Mouse (Mus musculus) lung, embryonic 15.5 days (tissue): ENCODE results near the gene Rit1. TPM values are rescaled to one million over a fixed set of nuclear protein-coding genes. Genes with fewer than 3 reads are reported as not detected.
"Not testable (repeated sequence)": the region's sequence is repeated elsewhere in the genome, so short reads cannot be mapped to it uniquely, and the experiment has no call there.

Experiments used
- ATAC-seq: fragments of 200-750 bp; cut with Nextera tagmentation; 2 replicates; pipeline ENCODE4 v1.8.0; 2017; ENCODE audit warnings: moderate number of reproducible peaks, borderline replicate concordance; ENCODE audit not compliant: low FRiP score, low TSS enrichment; ENCODE audit errors: extremely low read depth
- H3K27ac ChIP-seq: fragments of 300-500 bp; sonication (generic); 2 replicates; pipeline ENCODE4 v1.5.1; 2015; ENCODE audit warnings: moderate library complexity, mild to moderate bottlenecking, inconsistent platforms
- H3K27me3 ChIP-seq: fragments of 300-500 bp; sonication (generic); 2 replicates; pipeline ENCODE4 v1.6.1; 2015; ENCODE audit warnings: inconsistent platforms
- H3K36me3 ChIP-seq: fragments of 300-500 bp; sonication (generic); 2 replicates; pipeline ENCODE4 v1.6.1; 2015; ENCODE audit warnings: inconsistent platforms
- H3K4me1 ChIP-seq: fragments of 300-500 bp; sonication (generic); 2 replicates; pipeline ENCODE4 v1.6.1; 2015; ENCODE audit warnings: inconsistent platforms
- H3K4me2 ChIP-seq: fragments of 300-500 bp; sonication (generic); 2 replicates; pipeline ENCODE4 v1.6.1; 2015; ENCODE audit warnings: inconsistent platforms, mild to moderate bottlenecking, moderate library complexity
- H3K4me3 ChIP-seq: fragments of 300-500 bp; sonication (generic); 2 replicates; pipeline ENCODE4 v1.5.1; 2015; ENCODE audit warnings: mild to moderate bottlenecking, inconsistent platforms
- H3K9ac ChIP-seq: fragments of 300-500 bp; sonication (generic); 2 replicates; pipeline ENCODE4 v1.6.1; 2015; ENCODE audit warnings: inconsistent platforms
- H3K9me3 ChIP-seq: fragments of 300-500 bp; sonication (generic); 2 replicates; pipeline ENCODE4 v1.6.1; 2016; ENCODE audit warnings: inconsistent platforms
- WGBS: fragments of 180-500 bp; shearing (Covaris S2); methylation state at CpG from one replicate; pipeline ENCODE4 v1.1.7; 2015; 5-methylcytosine and 5-hydroxymethylcytosine counted together
- polyA plus RNA-seq: library from polyadenylated mRNA; unstranded; fragments of >200 nt; fragmentation: Nextera tagmentation; extraction: Ambion mirVana; gene quantifications from 2 replicates; pipeline ENCODE4 v1.2.1, GENCODE M21; 2015

Rit1 gene
- polyA plus RNA-seq, 1 experiment from 2014 or later, result 58.3 TPM

DNA sequence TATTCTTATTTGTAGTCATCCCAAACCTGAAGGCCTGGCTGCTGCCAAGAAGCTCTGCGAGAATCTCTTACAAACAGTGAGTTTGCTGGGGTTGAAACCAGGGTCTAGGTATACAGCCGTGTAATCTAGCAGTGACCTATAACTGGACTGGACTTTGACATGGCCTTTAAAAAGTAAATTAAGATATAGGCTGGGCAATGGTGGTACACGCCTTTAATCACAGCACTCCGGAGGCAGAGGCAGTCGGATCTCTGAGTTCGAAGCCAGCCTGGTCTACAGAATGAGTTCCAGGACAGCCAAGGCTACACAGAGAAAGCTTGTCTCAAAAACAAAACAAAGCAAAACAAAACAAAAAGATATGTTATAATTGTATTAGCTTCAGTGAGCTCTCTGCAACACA is 17.8 kb upstream of the Rit1 start:
- WGBS, result 92% methylated on average over 6 of the region's 6 CpGs

DNA sequence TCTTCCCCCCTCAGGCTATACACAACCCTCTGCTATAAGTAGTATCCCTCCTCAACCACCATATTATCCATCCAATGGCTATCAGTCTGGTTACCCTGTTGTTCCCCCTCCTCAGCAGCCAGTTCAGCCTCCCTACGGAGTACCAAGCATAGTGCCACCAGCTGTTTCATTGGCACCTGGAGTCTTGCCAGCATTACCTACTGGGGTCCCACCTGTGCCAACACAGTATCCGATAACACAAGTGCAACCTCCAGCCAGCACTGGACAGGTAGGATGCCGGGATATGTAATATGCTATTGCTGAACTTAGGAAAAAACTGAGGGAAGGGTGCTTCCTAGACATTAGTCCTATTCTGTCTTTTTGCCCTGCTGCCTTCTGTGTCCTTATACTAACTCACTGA is 16.4 kb upstream of the Rit1 start:
- Histone ChIP-seq H3K9me3 (no peaks in the 10 kb centered on the region), H3K4me2 (no peak overlapping the region), H3K36me3 (peaks cover 93% of the 10 kb centered on the region), H3K27ac (no peak overlapping the region), H3K4me3 (no peak overlapping the region), H3K9ac (no peak overlapping the region), H3K4me1 (no peaks in the 10 kb centered on the region), H3K27me3 (no peaks in the 10 kb centered on the region)
- 80% methylated on average over 3 of the region's 3 CpGs for WGBS
- no peak for ATAC-seq

More for the DNA sequence above, 17.8 kb upstream of the Rit1 start:
- ATAC-seq, result no peak
- Histone ChIP-seq H3K36me3 (peaks cover 93% of the 10 kb centered on the region), H3K9me3 (no peaks in the 10 kb centered on the region), H3K4me3 (no peak overlapping the region), H3K27me3 (no peaks in the 10 kb centered on the region), H3K27ac (no peak overlapping the region), H3K4me2 (no peak overlapping the region), H3K4me1 (no peaks in the 10 kb centered on the region), H3K9ac (no peak overlapping the region)

DNA sequence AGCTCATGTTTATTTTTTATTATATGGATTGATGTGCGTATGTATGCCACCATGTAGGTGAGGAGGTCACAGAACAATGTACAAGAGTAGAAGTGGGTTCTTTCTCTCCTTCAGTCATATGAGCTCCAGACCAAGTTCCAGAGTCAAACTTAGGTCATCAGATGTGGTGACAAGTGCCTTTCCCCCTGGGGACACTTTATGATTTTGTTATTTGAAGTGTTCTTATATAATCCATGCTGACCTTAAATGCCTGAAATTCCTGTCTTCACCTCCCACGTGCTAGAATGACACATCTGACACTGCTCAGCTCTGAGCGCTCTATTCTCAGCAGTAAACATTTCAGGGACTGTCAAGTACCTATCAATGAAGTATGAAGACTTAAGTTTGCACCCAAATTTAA is 15.4 kb upstream of the Rit1 start:
- 51% methylated on average over 3 of the region's 3 CpGs for WGBS
- Histone ChIP-seq H3K9ac (no peak overlapping the region), H3K4me3 (no peak overlapping the region), H3K4me2 (no peak overlapping the region), H3K36me3 (peaks cover 88% of the 10 kb centered on the region), H3K9me3 (no peaks in the 10 kb centered on the region), H3K4me1 (no peaks in the 10 kb centered on the region), H3K27ac (no peak overlapping the region), H3K27me3 (no peaks in the 10 kb centered on the region)
- ATAC-seq, result no peak

DNA sequence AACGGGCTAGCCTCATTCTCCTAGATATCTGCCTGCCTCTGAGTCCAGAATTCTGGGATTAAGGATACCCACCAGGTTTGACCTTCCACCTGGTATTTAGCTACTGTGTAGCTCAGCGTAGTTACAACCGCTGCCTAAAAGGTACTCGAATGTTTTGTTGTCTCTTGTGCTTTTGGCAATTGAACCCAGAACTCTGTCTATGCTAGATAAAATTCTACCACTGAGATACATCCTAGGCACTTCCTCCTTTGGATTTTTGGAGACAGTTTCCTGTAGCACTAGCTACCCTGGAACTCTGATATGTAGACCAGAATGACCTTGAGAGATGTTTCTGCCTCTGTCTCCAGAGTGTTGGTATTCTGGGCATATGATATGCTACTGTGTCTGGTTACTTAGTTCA is 2.9 kb upstream of the Rit1 start:
- Histone ChIP-seq H3K36me3 (peaks cover 54% of the 10 kb centered on the region), H3K9me3 (no peaks in the 10 kb centered on the region), H3K4me1 (peaks cover 13% of the 10 kb centered on the region), H3K9ac (no peak overlapping the region), H3K27ac (no peak overlapping the region), H3K27me3 (no peaks in the 10 kb centered on the region), H3K4me3 (no peak overlapping the region), H3K4me2 (no peak overlapping the region)
- WGBS, result 92% methylated on average over 4 of the region's 4 CpGs
- ATAC-seq, result no peak

DNA sequence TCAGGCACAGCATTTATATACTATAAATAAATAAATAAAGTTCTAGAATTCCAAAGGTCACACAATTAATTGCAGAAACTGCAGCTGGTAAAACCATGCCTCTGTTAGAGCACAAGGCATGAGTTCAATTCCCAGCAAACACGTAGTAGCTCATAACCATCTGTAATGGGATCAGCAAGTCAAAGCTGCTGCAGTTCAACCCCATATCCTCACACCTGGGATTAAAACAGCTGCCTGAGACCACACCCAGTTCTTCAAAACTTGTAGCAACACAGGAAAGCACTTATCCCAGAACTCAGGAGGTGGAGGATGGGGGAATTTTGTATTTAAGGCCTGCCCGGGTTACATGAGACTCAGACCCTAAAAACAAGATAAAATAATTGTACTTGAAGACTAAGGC is 1.9 kb upstream of the Rit1 start:
- no peak overlapping the region for H3K9ac ChIP-seq
- no peaks in the 10 kb centered on the region for H3K27me3 ChIP-seq
- ATAC-seq, result no peak
- H3K4me2 ChIP-seq, result no peak overlapping the region
- H3K9me3 ChIP-seq, result no peaks in the 10 kb centered on the region
- no peak overlapping the region for H3K27ac ChIP-seq
- H3K4me1 ChIP-seq, result peaks cover 19% of the 10 kb centered on the region
- peaks cover 48% of the 10 kb centered on the region for H3K36me3 ChIP-seq
- 62% methylated on average over 2 of the region's 2 CpGs for whole genome bisulfite sequencing
- no peak overlapping the region for H3K4me3 ChIP-seq

DNA sequence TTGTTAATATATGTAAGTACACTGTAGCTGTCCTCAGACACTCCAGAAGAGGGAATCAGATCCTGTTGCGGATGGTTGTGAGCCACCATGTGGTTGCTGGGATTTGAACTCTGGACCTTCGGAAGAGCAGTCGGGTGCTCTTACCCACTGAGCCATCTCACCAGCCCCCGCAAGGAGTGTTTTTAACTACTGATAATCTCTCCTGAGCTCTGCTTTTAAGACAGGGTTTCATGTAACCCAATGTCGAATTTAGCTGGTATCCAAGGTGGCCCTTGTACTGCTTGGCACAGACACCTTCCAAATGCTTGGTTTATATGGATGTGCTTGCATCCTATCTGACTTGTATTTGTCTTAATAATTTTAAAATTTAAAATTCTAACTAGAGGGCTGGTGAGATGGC is 922 bp upstream of the Rit1 start:
- WGBS, result 89% methylated on average over 5 of the region's 5 CpGs
- H3K36me3 ChIP-seq, result peaks cover 47% of the 10 kb centered on the region
- H3K27me3 ChIP-seq, result not testable (repeated sequence)

DNA sequence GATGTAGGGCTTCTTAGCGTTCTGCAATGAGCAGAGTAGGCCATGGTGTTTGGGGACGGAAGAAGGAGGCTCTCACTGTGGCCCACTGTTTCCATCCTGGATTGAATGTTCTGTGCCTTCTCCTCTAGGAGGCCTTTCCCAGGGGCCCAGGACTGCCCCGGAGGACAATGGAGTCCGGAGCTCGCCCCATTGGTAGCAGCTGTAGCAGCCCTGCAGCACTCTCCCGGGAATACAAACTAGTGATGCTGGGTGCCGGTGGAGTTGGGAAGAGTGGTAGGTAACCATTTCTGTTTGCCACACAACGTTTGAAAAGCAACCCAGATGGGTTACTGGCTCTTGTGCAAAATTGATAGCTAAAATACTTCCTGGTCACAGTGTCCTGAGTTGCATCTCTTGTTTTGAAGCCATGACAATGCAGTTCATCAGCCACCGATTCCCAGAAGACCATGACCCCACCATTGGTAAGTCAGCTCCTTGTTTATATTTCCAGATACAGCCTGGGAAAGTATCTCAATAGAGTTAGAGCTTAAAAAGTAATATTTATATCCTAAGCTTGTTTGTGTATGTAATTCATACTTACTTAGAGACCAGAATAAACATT is 660 bp downstream of the Rit1 start:
- Histone ChIP-seq H3K4me3 (peak overlapping the region; percentile 67), H3K9me3 (no peaks in the 10 kb centered on the region), H3K4me2 (peak overlapping the region; percentile 60), H3K9ac (peak overlapping the region; percentile 72), H3K4me1 (peaks cover 19% of the 10 kb centered on the region), H3K27ac (peak overlapping the region; percentile 78), H3K27me3 (no peaks in the 10 kb centered on the region), H3K36me3 (peaks cover 39% of the 10 kb centered on the region)
- ATAC-seq, result peak; percentile 67
- WGBS, result 3% methylated on average over 9 of the region's 9 CpGs

More for the DNA sequence above, 922 bp upstream of the Rit1 start:
- peaks cover 19% of the 10 kb centered on the region for H3K4me1 ChIP-seq
- not testable (repeated sequence) for H3K27ac ChIP-seq, H3K4me2 ChIP-seq, H3K9me3 ChIP-seq, H3K9ac ChIP-seq, ATAC-seq, H3K4me3 ChIP-seq

DNA sequence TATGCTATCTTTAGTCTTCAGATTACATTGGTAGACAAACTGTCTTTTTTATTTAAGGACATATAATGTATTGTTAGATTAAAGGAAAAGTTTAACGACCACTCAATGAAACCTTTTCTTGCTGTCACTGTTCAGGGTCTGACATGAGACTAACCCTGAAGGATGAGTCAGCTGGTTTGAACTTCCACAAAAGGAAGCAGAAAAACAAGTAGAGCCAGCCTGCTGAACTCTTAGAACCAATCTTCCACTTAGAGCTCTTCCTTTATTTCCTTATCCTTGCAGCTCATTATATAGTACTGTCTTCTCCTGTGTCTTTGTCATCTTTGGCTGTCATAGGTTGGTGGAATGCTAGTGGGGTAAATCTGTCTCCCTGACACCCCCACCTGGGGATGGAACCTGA is 1.2 kb downstream of the Rit1 start:
- peak overlapping the region; percentile 67 for H3K4me3 ChIP-seq
- H3K9ac ChIP-seq, result peak overlapping the region; percentile 3; the same call in 1 of the 2 replicates
- WGBS, result 9% methylated on average over 1 of the region's 1 CpGs
- no peak overlapping the region for H3K27ac ChIP-seq
- H3K36me3 ChIP-seq, result peaks cover 35% of the 10 kb centered on the region
- H3K9me3 ChIP-seq, result no peaks in the 10 kb centered on the region
- no peak for ATAC-seq
- peaks cover 19% of the 10 kb centered on the region for H3K4me1 ChIP-seq
- peak overlapping the region; percentile 60 for H3K4me2 ChIP-seq
- H3K27me3 ChIP-seq, result no peaks in the 10 kb centered on the region

DNA sequence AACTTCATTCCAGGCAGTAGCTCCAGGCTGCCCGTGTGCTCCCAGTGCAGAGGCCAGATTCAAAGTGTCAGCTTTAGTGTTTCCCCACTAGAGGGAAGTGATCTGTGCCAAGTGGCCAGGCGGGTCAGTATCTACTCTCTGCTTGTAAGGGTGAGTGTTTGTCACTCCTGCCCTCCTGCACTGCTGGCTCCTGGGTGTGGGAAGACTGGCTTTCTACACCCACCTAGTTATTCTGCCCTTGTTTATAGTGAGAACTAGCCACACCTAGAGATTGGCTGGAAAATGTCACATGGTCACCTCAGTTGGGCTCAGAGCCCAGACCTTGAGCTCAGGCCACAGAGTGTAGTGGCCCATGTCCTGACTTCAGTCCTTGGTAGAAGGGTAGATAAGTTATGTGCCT is 2.5 kb downstream of the Rit1 start:
- Histone ChIP-seq H3K27ac (peak overlapping the region; percentile 39; the same call in 1 of the 2 replicates), H3K36me3 (peaks cover 29% of the 10 kb centered on the region), H3K4me1 (peaks cover 19% of the 10 kb centered on the region), H3K4me2 (no peak overlapping the region), H3K27me3 (no peaks in the 10 kb centered on the region), H3K9ac (no peak overlapping the region), H3K9me3 (no peaks in the 10 kb centered on the region), H3K4me3 (no peak overlapping the region)
- WGBS, result 65% methylated on average over 2 of the region's 2 CpGs
- peak; percentile 29; the same call in 1 of the 2 replicates for ATAC-seq

DNA sequence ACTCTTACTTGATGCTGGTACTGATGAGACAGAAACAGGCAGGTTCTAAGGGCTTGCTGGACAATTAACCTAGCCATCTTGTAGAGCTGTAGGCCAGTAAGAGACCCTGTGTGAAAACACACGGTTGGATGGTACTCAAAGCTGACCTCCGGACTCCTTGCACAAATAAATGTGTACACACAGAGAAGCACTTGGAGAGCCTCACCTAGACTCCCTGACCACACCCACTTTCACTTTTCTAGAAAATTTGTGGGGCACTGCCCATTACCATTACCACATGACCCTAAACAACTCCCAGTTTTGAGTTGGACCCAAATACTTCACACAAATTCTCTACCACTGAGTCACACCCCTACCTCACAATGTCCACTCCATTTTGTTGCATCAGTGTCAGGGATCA is 19.9 kb downstream of the Rit1 start:
- Histone ChIP-seq H3K9ac (no peak overlapping the region), H3K9me3 (no peaks in the 10 kb centered on the region), H3K36me3 (0 out of 2 replicates have a peak, but pooled peaks cover 4% of the 10 kb centered on the region), H3K4me1 (no peaks in the 10 kb centered on the region), H3K4me2 (no peak overlapping the region), H3K27ac (no peak overlapping the region), H3K4me3 (no peak overlapping the region), H3K27me3 (no peaks in the 10 kb centered on the region)
- WGBS, result 65% methylated on average over 2 of the region's 2 CpGs
- no peak for ATAC-seq

DNA sequence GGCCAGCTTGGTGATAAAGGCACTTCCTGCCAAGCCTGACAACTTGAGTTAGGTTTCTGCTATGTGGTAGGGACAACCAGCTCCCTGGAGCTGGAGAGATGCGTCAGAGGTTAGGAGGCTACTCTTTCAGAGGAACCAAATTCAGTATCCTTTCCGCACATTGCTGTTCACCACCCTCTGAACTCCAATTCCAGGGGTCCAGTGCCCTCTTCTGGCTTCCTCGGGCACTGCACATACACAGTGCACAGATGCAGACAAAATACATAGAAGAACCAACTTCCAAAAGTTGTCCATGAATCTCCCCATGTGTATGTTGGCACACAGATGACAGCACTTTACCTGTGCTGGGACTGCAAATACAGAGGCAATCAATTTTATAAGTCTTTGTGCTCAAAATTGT is 22.0 kb downstream of the Rit1 start:
- Histone ChIP-seq H3K27me3 (no peaks in the 10 kb centered on the region), H3K4me2 (no peak overlapping the region), H3K9me3 (no peaks in the 10 kb centered on the region), H3K4me1 (no peaks in the 10 kb centered on the region), H3K36me3 (no peaks in the 10 kb centered on the region), H3K9ac (no peak overlapping the region), H3K4me3 (no peak overlapping the region), H3K27ac (no peak overlapping the region)
- no peak for ATAC-seq
- WGBS, result 37% methylated on average over 3 of the region's 3 CpGs

DNA sequence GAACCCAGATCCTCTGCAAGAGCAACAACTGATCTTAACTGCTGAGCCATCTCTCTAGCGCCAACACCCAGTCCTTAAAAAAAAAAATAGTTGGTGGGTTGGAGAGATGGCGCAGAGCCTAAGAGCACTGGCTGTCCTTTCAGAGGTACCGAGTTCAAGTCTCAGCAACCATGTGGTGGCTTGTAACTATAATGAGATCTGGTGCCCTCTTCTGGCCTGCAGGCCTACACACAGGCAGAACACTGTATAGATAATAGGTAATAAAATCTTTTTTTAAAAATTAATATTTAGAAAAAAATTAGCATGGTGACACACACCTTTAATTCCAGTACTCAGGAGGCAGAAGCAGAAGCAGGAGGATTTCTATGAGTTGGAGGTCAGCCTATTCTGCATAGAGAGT is 23.5 kb downstream of the Rit1 start:
- Histone ChIP-seq H3K4me3 (no peak overlapping the region), H3K9ac (no peak overlapping the region), H3K36me3 (no peaks in the 10 kb centered on the region), H3K27me3 (no peaks in the 10 kb centered on the region), H3K4me2 (no peak overlapping the region), H3K4me1 (no peaks in the 10 kb centered on the region), H3K27ac (no peak overlapping the region), H3K9me3 (no peaks in the 10 kb centered on the region)
- no peak for ATAC-seq
- 92% methylated on average over 3 of the region's 3 CpGs for WGBS

DNA sequence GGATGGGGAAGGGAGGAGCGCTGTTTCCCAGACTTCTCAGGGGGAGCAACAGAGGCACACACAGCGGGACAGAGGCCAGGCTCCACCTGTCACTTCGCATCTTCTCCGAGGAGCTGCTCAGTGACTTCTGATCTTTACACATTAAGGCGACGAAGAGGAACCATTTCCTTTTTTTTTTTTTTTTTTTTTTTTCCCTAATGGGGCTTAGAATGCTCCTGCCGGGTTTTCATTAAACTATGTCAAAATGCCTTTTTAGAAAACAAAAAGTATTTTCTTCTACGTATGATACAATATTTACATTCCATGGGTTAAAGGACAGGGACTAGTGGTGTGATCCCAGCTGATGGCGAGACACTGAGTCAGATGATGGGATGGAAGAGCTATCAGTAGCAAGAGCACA is 28.9 kb downstream of the Rit1 start:
- 79% methylated on average over 9 of the region's 9 CpGs for WGBS
- ATAC-seq, result no peak
- no peak overlapping the region for H3K9ac ChIP-seq
- H3K4me3 ChIP-seq, result no peak overlapping the region
- peaks cover 10% of the 10 kb centered on the region for H3K36me3 ChIP-seq
- H3K27ac ChIP-seq, result no peak overlapping the region
- H3K4me1 ChIP-seq, result no peaks in the 10 kb centered on the region
- no peak overlapping the region for H3K4me2 ChIP-seq
- no peaks in the 10 kb centered on the region for H3K9me3 ChIP-seq
- H3K27me3 ChIP-seq, result no peaks in the 10 kb centered on the region
